Mouse (Mus musculus) embryonic facial prominence, embryonic 11.5 days (tissue): ENCODE data around the gene Olfr1294. TPM values are rescaled to one million over a fixed set of nuclear protein-coding genes. Genes with fewer than 3 reads are reported as not detected.

Experiments used
- ATAC-seq: fragments of 200-750 bp; cut with Nextera tagmentation; replicated peaks from 2 replicates; pipeline ENCODE4 v1.8.0; 2017; ENCODE audit warnings: low read depth; ENCODE audit not compliant: insufficient number of reproducible peaks, low FRiP score, low TSS enrichment
- DNase-seq: peaks from one replicate; pipeline ENCODE4 v3.0.0-alpha.2; 2015; ENCODE audit warnings: low spot score
- H3K27ac ChIP-seq: fragments of 300-500 bp; sonication (generic); replicated peaks from 2 replicates; pipeline ENCODE4 v1.5.1; 2014; ENCODE audit warnings: mild to moderate bottlenecking, low read depth, low read length, control low read depth
- H3K27me3 ChIP-seq: fragments of 300-500 bp; sonication (generic); 2 replicates; pipeline ENCODE4 v1.6.1; 2014; ENCODE audit warnings: mild to moderate bottlenecking, low read length, moderate library complexity, mixed read lengths; ENCODE audit not compliant: control insufficient read depth, insufficient read depth
- H3K36me3 ChIP-seq: fragments of 300-500 bp; sonication (generic); replicated peaks from 2 replicates; pipeline ENCODE4 v1.6.1; 2014; ENCODE audit warnings: low read depth, mild to moderate bottlenecking, low read length, moderate library complexity, mixed read lengths; ENCODE audit not compliant: control insufficient read depth, insufficient read depth
- H3K4me1 ChIP-seq: fragments of 300-500 bp; sonication (generic); 2 replicates; pipeline ENCODE4 v1.6.1; 2014; ENCODE audit warnings: low read length, mixed read lengths; ENCODE audit not compliant: control insufficient read depth, insufficient read depth
- H3K4me2 ChIP-seq: fragments of 300-500 bp; sonication (generic); 2 replicates; pipeline ENCODE4 v1.6.1; 2014; ENCODE audit warnings: low read depth, mild to moderate bottlenecking, control low read depth, low read length, moderate library complexity
- H3K4me3 ChIP-seq: fragments of 300-500 bp; sonication (generic); 2 replicates; pipeline ENCODE4 v1.5.1; 2014; ENCODE audit warnings: low read depth, low read length, control low read depth
- H3K9ac ChIP-seq: fragments of 300-500 bp; sonication (generic); replicated peaks from 2 replicates; pipeline ENCODE4 v1.6.1; 2014; ENCODE audit warnings: mild to moderate bottlenecking, control low read depth, low read length
- H3K9me3 ChIP-seq: fragments of 300-500 bp; sonication (generic); replicated peaks from 2 replicates; pipeline ENCODE4 v1.6.1; 2016; ENCODE audit warnings: mild to moderate bottlenecking, low read length, inconsistent platforms, mixed read lengths; ENCODE audit not compliant: control insufficient read depth
- WGBS: fragments of 180-500 bp; shearing (Covaris S2); extraction: QIAGEN DNeasy Blood & Tissue Kit; methylation state at CpG from one replicate; pipeline ENCODE4 v1.1.7; 2014; 5-methylcytosine and 5-hydroxymethylcytosine counted together
- polyA plus RNA-seq: library from polyadenylated mRNA; unstranded; fragments of >200 nt; fragmentation: Nextera tagmentation; extraction: Ambion mirVana; gene quantifications from 2 replicates; pipeline ENCODE4 v1.2.1, GENCODE M21; 2014

The Olfr1294 gene
- polyA plus RNA-seq = not detected in 2 replicates

GRCm38 (mm10) chr2:111540191-111540590, at the start of gene Olfr1294:
TSS of gene Olfr1294 (minus strand) at chr2:111540291.
- no peak for DNase-seq
- 66% methylated on average over 1 of the region's 1 CpGs for WGBS
- Histone ChIP-seq H3K9me3 (no peaks in the 10 kb centered on the region), H3K9ac (no peak within 1 kb of the TSS), H3K4me2 (no peak within 1 kb of the TSS), H3K27ac (no peak within 1 kb of the TSS), H3K27me3 (no peaks in the 10 kb centered on the region), H3K36me3 (no peaks in the 10 kb centered on the region), H3K4me3 (no peak within 1 kb of the TSS), H3K4me1 (no peaks in the 10 kb centered on the region)
- no peak for ATAC-seq

GRCm38 (mm10) chr2:111569581-111569980, 29.5 kb upstream of the Olfr1294 start, which contains the start of gene Olfr1295:
TSS of gene Olfr1295 (minus strand) at chr2:111569681.
- Histone ChIP-seq H3K36me3 (no peaks in the 10 kb centered on the region), H3K4me3 (no peak within 1 kb of the TSS), H3K9me3 (no peaks in the 10 kb centered on the region), H3K27me3 (no peaks in the 10 kb centered on the region), H3K9ac (no peak within 1 kb of the TSS), H3K4me2 (no peak within 1 kb of the TSS), H3K27ac (no peak within 1 kb of the TSS), H3K4me1 (no peaks in the 10 kb centered on the region)
- ATAC-seq (no peak), DNase-seq (no peak)

- H3K27me3 ChIP-seq = no peaks in the 10 kb centered on the region
- no peak within 1 kb of the TSS for H3K4me2 ChIP-seq
- H3K9ac ChIP-seq = no peak within 1 kb of the TSS
- H3K36me3 ChIP-seq = no peaks in the 10 kb centered on the region
- no peak within 1 kb of the TSS for H3K27ac ChIP-seq
- 85% methylated on average over 1 of the region's 1 CpGs for WGBS
- no peak within 1 kb of the TSS for H3K4me3 ChIP-seq
- H3K9me3 ChIP-seq = no peaks in the 10 kb centered on the region
- no peaks in the 10 kb centered on the region for H3K4me1 ChIP-seq
- DNase-seq (no peak), ATAC-seq (no peak)
These were observed 15.2 kb downstream of the Olfr1294 start, which contains the start of gene Olfr1293-ps for GRCm38 (mm10) chr2:111524903-111525302. TSS of gene Olfr1293-ps (plus strand) at chr2:111525203.

GRCm38 (mm10) chr2:111517451-111517850, 22.6 kb downstream of the Olfr1294 start:
- no peaks in the 10 kb centered on the region for H3K4me1 ChIP-seq
- 89% methylated on average over 10 of the region's 10 CpGs for WGBS
- H3K4me2 ChIP-seq = no peak overlapping the region
- H3K27me3 ChIP-seq = no peaks in the 10 kb centered on the region
- no peaks in the 10 kb centered on the region for H3K36me3 ChIP-seq
- DNase-seq (no peak), ATAC-seq (no peak)
- H3K4me3 ChIP-seq = no peak overlapping the region
- no peaks in the 10 kb centered on the region for H3K9me3 ChIP-seq
- H3K27ac ChIP-seq = no peak overlapping the region
- no peak overlapping the region for H3K9ac ChIP-seq

GRCm38 (mm10) chr2:111496880-111497279, 43.2 kb downstream of the Olfr1294 start, which contains the start of gene Olfr1291-ps1:
TSS of gene Olfr1291-ps1 (plus strand) at chr2:111497180.
- H3K27ac ChIP-seq = no peak within 1 kb of the TSS
- no peaks in the 10 kb centered on the region for H3K9me3 ChIP-seq
- no peaks in the 10 kb centered on the region for H3K36me3 ChIP-seq
- WGBS = 81% methylated on average over 3 of the region's 3 CpGs
- no peaks in the 10 kb centered on the region for H3K4me1 ChIP-seq
- no peak for DNase-seq
- no peak within 1 kb of the TSS for H3K4me3 ChIP-seq
- no peak for ATAC-seq
- no peaks in the 10 kb centered on the region for H3K27me3 ChIP-seq
- H3K4me2 ChIP-seq = no peak within 1 kb of the TSS
- no peak within 1 kb of the TSS for H3K9ac ChIP-seq

GRCm38 (mm10) chr2:111493729-111494128, 46.4 kb downstream of the Olfr1294 start, which contains the start of gene Olfr1290:
TSS of gene Olfr1290 (minus strand) at chr2:111493829.
- Histone ChIP-seq H3K9ac (no peak within 1 kb of the TSS), H3K27ac (no peak within 1 kb of the TSS), H3K4me2 (no peak within 1 kb of the TSS), H3K4me3 (no peak within 1 kb of the TSS), H3K4me1 (no peaks in the 10 kb centered on the region), H3K36me3 (no peaks in the 10 kb centered on the region), H3K9me3 (no peaks in the 10 kb centered on the region), H3K27me3 (no peaks in the 10 kb centered on the region)
- ATAC-seq (no peak), DNase-seq (no peak)
- 75% methylated on average over 5 of the region's 5 CpGs for WGBS

Other genes with a start within 250 kb of the Olfr1294 start
- not detected in 2 replicates for gene Olfr1279, start 239.7 kb downstream of the Olfr1294 start, polyA plus RNA-seq
- gene Olfr1280, start 226.3 kb downstream of the Olfr1294 start, polyA plus RNA-seq = not detected in 2 replicates
- gene Olfr1281, start 213.8 kb downstream of the Olfr1294 start, polyA plus RNA-seq = not detected in 2 replicates
- not detected in 2 replicates for gene Olfr1282, start 204.2 kb downstream of the Olfr1294 start, polyA plus RNA-seq
- not detected in 2 replicates for gene Olfr1283, start 173.5 kb downstream of the Olfr1294 start, polyA plus RNA-seq
- gene Olfr1284, start 164.8 kb downstream of the Olfr1294 start, polyA plus RNA-seq = not detected in 2 replicates
- not detected in 2 replicates for gene Olfr1286, start 117.2 kb downstream of the Olfr1294 start, polyA plus RNA-seq
- gene Olfr1287, start 91.1 kb downstream of the Olfr1294 start, polyA plus RNA-seq = not detected in 2 replicates
- not detected in 2 replicates for gene Olfr1288, start 66.2 kb downstream of the Olfr1294 start, polyA plus RNA-seq
- not detected in 2 replicates for gene Olfr1289, start 59.5 kb downstream of the Olfr1294 start, polyA plus RNA-seq
- not detected in 2 replicates for gene Olfr1290, start 46.5 kb downstream of the Olfr1294 start, polyA plus RNA-seq
- not detected in 2 replicates for gene Olfr1291-ps1, start 43.1 kb downstream of the Olfr1294 start, polyA plus RNA-seq
- gene Olfr1293-ps, start 15.1 kb downstream of the Olfr1294 start, polyA plus RNA-seq = not detected in 2 replicates
- gene Olfr1295, start 29.4 kb upstream of the Olfr1294 start, polyA plus RNA-seq = not detected in 2 replicates
- not detected in 2 replicates for gene Olfr1297, start 86.2 kb upstream of the Olfr1294 start, polyA plus RNA-seq
- not detected in 2 replicates for gene Olfr1298, start 108.9 kb upstream of the Olfr1294 start, polyA plus RNA-seq
- not detected in 2 replicates for gene Olfr1299, start 121.1 kb upstream of the Olfr1294 start, polyA plus RNA-seq
- gene Olfr1301, start 210.7 kb upstream of the Olfr1294 start, polyA plus RNA-seq = not detected in 2 replicates
- not detected in 2 replicates for gene Olfr1302, start 237.1 kb upstream of the Olfr1294 start, polyA plus RNA-seq